Mouse (Mus musculus) testis, postnatal 14 days (tissue): ENCODE measurements around the gene Lgi1.

Experiments
- DNase-seq: peaks from one replicate; pipeline ENCODE4 v3.0.0; 2021; ENCODE audit warnings: low spot score

Lgi1 gene

GRCm38 (mm10) chr19:38264505-38265500 lies at the start of gene Lgi1:
Lgi1 (plus strand) TSS chr19:38264536.
- DNase-seq: no peak

- no peak for DNase-seq
These were observed 46.6 kb upstream of the Lgi1 start for GRCm38 (mm10) chr19:38217696-38218095.

- no peak for DNase-seq
These were observed 40.9 kb upstream of the Lgi1 start for GRCm38 (mm10) chr19:38223356-38223904.

DNA sequence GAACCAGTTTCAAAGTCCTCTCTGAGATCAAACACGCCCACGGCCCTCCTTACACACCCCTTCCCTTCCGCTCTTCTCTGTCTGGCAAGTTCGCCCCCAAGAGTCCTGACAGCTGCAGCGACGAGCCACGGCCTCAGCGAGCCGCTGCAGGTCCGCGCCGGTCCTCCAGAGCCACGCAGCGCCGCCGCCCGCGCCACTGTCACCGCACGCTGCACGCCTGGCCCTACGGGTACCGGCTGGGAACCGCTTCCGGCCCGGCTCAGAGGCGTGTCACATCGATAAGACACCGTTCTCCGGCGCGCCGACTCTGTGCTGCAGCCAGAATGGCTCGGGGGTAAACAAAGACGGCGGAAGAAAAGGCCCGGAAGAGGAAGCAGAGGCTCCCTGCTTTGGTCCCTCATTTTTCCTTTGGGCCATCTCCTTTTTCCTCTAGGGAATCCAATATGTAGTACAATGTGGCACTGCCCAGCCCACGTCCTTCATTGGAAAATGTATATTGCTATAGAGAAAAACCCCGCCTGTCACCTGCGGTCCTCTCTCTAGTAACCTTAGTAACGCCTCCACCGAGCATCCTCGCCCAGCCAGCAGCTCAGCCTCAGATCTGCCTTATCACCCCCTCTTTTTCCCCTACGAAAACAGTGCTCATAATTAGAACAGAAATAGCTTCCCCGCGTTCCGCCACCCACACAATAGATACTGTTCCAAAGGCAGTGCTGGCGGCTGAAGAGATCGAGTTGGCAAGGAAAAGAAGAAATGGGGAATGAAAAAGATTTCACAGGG lies 40.2 kb upstream of the Lgi1 start, which contains the start of gene Fra10ac1:
Gene Fra10ac1 (minus strand): TSS at position 252 of the 780 bp plus-strand sequence.
- peak; percentile 89 for DNase-seq

DNA sequence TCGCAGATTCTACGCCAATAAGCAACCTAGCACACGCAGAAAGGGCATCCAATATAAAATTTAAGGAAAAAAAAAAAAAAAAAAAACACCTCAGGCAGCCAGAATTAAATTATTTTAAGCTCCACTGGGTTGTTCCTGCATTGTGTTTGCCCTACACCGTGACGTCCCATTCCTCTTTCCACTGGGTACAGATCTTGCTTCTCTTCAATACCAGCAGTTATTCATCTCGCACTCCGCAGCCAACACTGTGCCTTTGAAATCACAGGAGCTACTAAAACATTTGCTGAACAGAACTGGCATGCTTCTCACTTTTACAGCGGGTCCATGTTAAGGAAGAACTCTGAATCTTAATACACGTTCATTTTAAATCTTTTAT lies 39.7 kb upstream of the Lgi1 start:
- DNase-seq: no peak

GRCm38 (mm10) chr19:38228699-38229098 lies 35.6 kb upstream of the Lgi1 start:
- peak; percentile 53 for DNase-seq

DNA sequence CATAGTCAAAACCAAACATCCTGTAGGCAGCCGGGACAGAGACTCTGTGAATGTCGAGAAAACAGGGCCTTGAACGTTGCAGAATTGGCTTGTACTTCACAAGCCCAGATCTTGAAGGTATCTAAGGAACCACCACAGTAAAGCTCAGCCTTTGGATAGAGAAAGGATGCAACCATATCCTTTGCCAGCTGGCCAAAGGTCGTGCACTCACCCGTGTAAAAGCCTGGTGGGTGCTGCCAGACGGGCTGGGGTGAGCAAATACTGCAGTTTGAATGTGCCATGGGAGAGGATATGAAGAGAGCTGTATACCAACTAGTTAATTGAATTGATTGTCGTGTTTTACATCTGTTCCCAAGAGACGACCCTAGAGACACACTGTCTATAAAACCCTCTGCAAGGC lies 32.2 kb upstream of the Lgi1 start:
- DNase-seq: no peak

DNA sequence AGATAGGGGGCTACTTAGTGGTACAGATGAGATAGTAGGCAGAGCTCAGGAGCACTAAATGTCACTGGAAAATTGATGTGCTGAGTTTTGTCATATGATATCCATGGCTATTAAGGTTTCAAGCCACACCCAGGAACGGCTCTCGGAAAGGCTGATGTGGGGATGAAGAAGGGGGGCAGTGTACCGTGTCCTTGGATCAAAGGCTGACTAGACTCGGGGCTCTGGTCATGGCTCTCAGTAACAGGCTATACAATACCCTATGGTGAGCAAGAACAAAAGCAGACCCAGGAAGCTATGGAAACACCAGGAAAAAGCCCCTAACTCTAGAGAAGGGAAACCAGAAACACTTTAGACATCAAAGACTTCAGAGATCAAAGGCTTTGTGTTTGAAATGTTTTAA lies 31.8 kb upstream of the Lgi1 start:
- DNase-seq: no peak

GRCm38 (mm10) chr19:38236526-38236925 lies 27.8 kb upstream of the Lgi1 start:
- DNase-seq: no peak

- peak; percentile 36 for DNase-seq
These were observed 26.5 kb upstream of the Lgi1 start for GRCm38 (mm10) chr19:38237834-38238212.

DNA sequence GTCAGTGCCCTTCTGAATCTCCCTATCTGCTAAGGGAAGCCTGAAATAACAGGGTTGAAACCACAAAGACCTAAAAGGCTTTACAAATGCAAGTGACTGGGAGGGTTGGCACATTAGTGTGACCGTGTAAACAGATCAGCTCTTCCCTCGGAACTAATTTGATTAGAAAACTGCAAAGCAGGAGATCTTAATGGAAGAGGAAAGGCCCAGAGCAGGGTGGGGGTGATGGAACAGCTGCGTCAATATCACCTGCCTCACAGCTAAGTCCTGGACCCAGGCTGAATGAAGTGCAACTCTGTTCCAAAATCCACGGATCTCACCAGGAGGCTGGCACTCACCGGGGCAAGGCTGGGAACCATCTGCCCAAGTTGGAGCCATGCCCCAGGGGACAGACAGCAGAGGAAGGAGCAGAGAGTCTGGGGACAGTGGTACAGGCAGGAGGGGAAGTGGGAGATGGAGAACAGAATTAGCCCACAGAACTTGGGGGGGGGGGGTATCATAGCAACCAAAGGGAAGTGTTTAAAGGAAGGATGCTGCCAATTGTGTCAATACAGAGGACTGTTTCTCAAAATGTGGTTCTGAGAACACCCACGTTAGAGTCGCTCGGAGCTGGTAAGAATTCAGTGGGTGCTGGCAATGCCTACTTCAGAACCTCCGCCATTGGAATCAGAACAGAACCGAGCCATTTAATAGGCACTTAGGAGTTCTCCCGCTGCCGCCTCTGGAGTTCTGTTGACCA lies 26.0 kb upstream of the Lgi1 start:
- no peak for DNase-seq

GRCm38 (mm10) chr19:38242314-38242852 lies 22.0 kb upstream of the Lgi1 start:
- DNase-seq: no peak

DNA sequence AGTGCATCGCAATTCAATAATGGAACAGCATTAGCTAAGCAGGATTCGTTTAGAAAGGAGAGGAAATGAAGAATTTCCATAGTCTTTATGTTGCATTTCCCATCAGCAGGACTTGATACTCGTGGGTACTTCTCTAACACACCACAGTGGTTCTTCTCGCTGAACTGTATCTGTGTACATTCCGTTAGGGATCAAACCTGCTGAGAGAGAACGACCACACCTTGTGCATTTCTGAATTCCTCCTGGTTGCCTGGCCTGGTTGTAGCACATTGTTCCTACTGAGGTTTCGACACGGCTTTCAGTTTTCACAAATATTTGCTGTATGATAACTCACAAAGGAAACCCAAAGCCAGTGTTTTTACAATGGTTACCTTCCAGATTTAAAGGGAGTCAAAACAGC lies 19.6 kb upstream of the Lgi1 start:
- DNase-seq: no peak

DNA sequence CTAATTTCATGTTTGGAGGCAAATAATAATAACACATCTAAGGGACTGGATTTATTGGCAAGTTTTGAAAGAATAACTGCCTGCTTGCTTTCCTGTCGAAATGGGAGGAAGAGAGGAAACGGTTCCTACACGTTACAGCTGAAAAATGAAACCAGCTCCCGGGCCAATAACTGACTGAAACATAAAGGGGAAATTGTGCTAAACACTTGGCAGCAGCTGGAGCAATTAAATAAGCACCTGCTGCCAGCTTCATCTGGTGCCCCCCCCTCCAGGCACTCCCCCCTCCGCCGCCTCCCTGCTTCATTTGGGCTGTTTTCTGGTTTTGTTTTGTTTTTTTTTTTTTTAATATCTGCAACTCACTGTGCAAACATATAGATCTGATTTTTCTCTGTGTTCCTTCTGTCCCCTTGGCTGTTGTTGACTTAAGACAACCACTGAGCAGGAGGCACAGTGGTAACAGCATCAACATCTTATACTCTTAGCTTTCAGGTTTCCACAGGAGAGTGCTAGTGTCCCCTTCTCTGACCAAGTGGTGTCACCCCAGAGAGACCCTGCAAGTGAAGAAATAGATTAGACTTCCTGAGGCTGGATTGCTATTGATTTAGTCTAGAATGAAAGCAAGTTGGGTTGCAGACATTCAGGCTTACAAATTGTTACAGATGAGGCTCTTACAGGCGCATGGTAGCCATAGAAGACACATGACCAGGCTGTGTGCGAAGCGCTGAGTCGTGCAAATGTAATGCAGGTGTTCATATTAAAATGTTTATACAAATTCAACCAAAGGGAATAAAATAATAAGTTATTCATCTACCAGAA lies 18.8 kb upstream of the Lgi1 start:
- no peak for DNase-seq

DNA sequence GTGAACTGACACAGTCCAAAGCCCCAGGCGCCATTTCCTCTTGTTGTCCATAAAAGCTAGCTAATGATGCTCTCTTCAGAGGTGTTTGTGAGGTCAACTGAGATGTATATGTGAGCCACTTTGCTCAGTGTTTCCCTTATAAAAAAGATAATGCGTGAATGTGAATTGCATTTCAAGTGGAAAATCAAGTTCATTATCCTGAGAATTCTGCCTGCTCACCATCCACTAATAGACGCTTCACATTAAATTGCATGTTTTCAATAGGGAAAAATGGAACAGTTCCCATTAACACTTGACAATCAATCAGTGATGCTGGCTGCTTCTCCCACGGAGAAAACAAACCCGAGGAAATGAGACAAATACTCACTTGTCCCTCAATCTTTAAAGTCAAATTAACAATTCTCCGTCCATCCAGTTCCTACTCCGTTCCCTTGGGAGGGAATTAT lies 18.1 kb upstream of the Lgi1 start:
- DNase-seq: no peak

DNA sequence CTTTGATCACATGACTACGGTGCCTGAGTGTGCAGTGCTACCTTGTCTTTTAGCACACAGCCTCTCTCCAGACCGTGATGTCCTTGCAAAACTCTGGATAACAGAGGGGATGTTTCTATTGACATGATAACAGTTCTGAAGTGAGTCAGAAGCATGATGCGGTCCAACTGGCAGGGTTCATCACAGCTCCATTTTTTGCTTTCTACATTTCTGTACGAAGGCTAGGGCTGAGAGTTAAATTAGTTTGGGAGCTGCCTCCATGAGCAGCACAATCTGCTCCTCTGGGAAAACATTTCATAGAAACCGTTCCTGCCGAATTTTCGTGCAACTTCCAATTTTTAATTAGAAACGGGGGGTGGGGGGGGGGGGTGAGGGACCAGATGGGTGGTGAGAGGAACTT lies 14.7 kb upstream of the Lgi1 start:
- DNase-seq: no peak

DNA sequence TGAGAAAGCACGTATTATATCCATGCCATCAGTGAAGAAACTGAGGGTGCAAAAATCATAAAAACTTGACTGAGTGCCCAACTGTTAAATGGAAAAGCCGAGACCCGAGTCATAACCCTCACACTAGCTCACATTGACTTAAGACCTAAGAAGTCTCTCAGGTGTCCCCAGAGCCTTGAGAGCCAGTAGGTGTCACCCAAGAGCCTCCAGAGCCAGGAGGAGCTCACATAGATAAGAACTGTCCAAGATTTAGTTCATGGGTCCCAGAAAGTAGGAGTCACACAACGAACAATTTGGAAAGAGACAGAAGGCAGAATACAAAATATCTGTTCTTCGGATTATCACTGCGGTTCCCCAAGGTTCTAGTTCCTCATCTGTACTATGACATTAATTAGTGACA lies 10.5 kb upstream of the Lgi1 start:
- DNase-seq: no peak

GRCm38 (mm10) chr19:38258651-38259065 lies 5.7 kb upstream of the Lgi1 start:
- DNase-seq: no peak

- no peak for DNase-seq
These were observed 4.9 kb upstream of the Lgi1 start for GRCm38 (mm10) chr19:38259436-38259835.

DNA sequence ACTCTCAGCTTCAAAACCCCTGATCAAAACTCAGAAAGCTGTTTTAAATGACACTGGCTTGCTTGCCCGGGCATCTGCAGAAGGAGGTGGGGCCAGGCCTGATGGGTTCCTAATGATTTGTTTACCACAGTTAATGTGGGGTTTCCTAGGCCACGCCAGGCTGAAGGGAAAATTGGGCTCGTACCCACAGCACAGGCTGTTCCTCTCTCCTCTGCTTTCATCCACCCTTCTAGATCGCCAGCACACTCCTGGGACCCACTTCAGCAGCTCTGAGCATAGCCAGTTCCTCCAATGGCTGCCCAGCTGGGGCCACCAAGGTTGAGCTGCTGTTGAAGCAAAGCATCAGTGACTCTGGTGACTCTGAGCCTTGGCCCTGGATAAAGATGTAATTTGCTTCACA lies 4.0 kb upstream of the Lgi1 start:
- no peak for DNase-seq

DNA sequence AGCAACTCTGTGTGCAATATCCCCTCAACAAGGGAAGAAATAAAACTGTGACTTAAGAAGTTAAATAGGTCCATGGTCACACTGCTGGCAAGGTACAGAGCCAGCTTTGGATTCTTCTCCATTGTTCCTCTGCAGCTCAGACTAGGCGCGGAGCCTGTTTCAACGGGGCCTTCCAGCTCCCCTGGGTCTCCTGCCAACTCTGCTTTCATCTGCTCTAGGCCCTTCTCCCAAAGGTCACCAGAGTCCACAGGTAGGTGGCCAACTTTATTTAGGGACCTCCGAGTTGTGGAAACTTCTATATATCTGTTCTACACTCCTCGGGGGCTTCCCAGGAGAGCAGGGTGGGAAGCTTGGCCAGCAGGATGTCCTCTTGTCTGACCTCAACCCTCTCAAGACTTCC lies 3.0 kb upstream of the Lgi1 start:
- DNase-seq: no peak
